Mouse (Mus musculus) stomach, embryonic 16.5 days (tissue): ENCODE data around the gene Wnt7b. TPM values are rescaled to one million over a fixed set of nuclear protein-coding genes. Genes with fewer than 3 reads are reported as not detected.

ENCODE experiments used
- ATAC-seq: fragments of 200-750 bp; cut with Nextera tagmentation; 2 replicates; pipeline ENCODE4 v1.8.0; 2017; ENCODE audit warnings: moderate number of reproducible peaks, moderate TSS enrichment; ENCODE audit not compliant: insufficient read depth, low FRiP score
- H3K27ac ChIP-seq: fragments of 300-500 bp; sonication (generic); 2 replicates; pipeline ENCODE4 v1.5.1; 2014; ENCODE audit warnings: low read length
- H3K27me3 ChIP-seq: fragments of 300-500 bp; sonication (generic); 2 replicates; pipeline ENCODE4 v1.6.1; 2014; ENCODE audit warnings: low read length, control low read depth, mixed read lengths; ENCODE audit not compliant: control insufficient read depth, insufficient read depth
- H3K36me3 ChIP-seq: fragments of 300-500 bp; sonication (generic); 2 replicates; pipeline ENCODE4 v1.6.1; 2014; ENCODE audit warnings: low read length; ENCODE audit not compliant: control insufficient read depth, insufficient read depth
- H3K4me1 ChIP-seq: fragments of 300-500 bp; sonication (generic); 2 replicates; pipeline ENCODE4 v1.6.1; 2014; ENCODE audit warnings: low read length, control low read depth, mixed read lengths; ENCODE audit not compliant: control insufficient read depth, insufficient read depth
- H3K4me2 ChIP-seq: fragments of 300-500 bp; sonication (generic); 2 replicates; pipeline ENCODE4 v1.6.1; 2014; ENCODE audit warnings: low read depth, low read length, mixed read lengths
- H3K4me3 ChIP-seq: fragments of 300-500 bp; sonication (generic); replicated peaks from 2 replicates; pipeline ENCODE4 v1.5.1; 2014; ENCODE audit warnings: mild to moderate bottlenecking, low read length
- H3K9ac ChIP-seq: fragments of 300-500 bp; sonication (generic); 2 replicates; pipeline ENCODE4 v1.6.1; 2014; ENCODE audit warnings: low read length
- H3K9me3 ChIP-seq: fragments of 300-500 bp; sonication (generic); replicated peaks from 2 replicates; pipeline ENCODE4 v1.6.1; 2016; ENCODE audit warnings: low read length, control low read depth; ENCODE audit not compliant: control insufficient read depth
- WGBS: fragments of 180-500 bp; shearing (Covaris S2); extraction: QIAGEN DNeasy Blood & Tissue Kit; methylation state at CpG from one replicate; pipeline ENCODE4 v1.1.7; 2014; 5-methylcytosine and 5-hydroxymethylcytosine counted together
- polyA plus RNA-seq: library from polyadenylated mRNA; unstranded; fragments of >200 nt; fragmentation: Nextera tagmentation; extraction: Ambion mirVana; gene quantifications from 2 replicates; pipeline ENCODE4 v1.2.1, GENCODE M21; 2015

Gene Wnt7b
- 3.4 and 4.8 TPM in 2 replicates for polyA plus RNA-seq

GRCm38 (mm10) chr15:85582356-85582910 is at the start of gene Wnt7b:
Gene Wnt7b (minus strand): TSS chr15:85582473.
- ATAC-seq, result no peak
- H3K4me2 ChIP-seq, result peak within 1 kb of the TSS; percentile 92
- H3K36me3 ChIP-seq, result no peaks in the 10 kb centered on the region
- H3K9me3 ChIP-seq, result no peaks in the 10 kb centered on the region
- H3K9ac ChIP-seq, result peak within 1 kb of the TSS; percentile 52
- H3K4me1 ChIP-seq, result peaks cover 12% of the 10 kb centered on the region
- 5% methylated on average over 19 of the region's 19 CpGs for WGBS
- H3K27me3 ChIP-seq, result peaks cover 63% of the 10 kb centered on the region
- H3K4me3 ChIP-seq, result peak within 1 kb of the TSS; percentile 55
- no peak within 1 kb of the TSS; the same call in 1 of the 2 replicates for H3K27ac ChIP-seq

GRCm38 (mm10) chr15:85631591-85631990 is 49.3 kb upstream of the Wnt7b start:
- no peak overlapping the region for H3K4me3 ChIP-seq
- H3K4me1 ChIP-seq, result peaks cover 5% of the 10 kb centered on the region
- no peak for ATAC-seq
- no peaks in the 10 kb centered on the region for H3K36me3 ChIP-seq
- no peak overlapping the region for H3K9ac ChIP-seq
- H3K4me2 ChIP-seq, result no peak overlapping the region
- H3K9me3 ChIP-seq, result no peaks in the 10 kb centered on the region
- WGBS, result 67% methylated on average over 2 of the region's 2 CpGs
- H3K27ac ChIP-seq, result no peak overlapping the region
- peaks cover 6% of the 10 kb centered on the region; the same call in 1 of the 2 replicates for H3K27me3 ChIP-seq

- H3K9me3 ChIP-seq, result no peaks in the 10 kb centered on the region
These were observed 47.8 kb upstream of the Wnt7b start for GRCm38 (mm10) chr15:85629924-85630545.

GRCm38 (mm10) chr15:85625666-85626279 is 43.5 kb upstream of the Wnt7b start:
- WGBS, result 3% methylated on average over 68 of the region's 68 CpGs
- peak; percentile 48; the same call in 1 of the 2 replicates for ATAC-seq
- no peak overlapping the region for H3K27ac ChIP-seq
- peak overlapping the region; percentile 82 for H3K4me2 ChIP-seq
- H3K4me1 ChIP-seq, result 0 out of 2 replicates have a peak, but pooled peaks cover 7% of the 10 kb centered on the region
- H3K4me3 ChIP-seq, result peak overlapping the region; percentile 51
- H3K9ac ChIP-seq, result peak overlapping the region; percentile 81
- peaks cover 27% of the 10 kb centered on the region for H3K27me3 ChIP-seq
- H3K36me3 ChIP-seq, result no peaks in the 10 kb centered on the region
- no peaks in the 10 kb centered on the region for H3K9me3 ChIP-seq

More at GRCm38 (mm10) chr15:85629924-85630545, 47.8 kb upstream of the Wnt7b start:
- H3K4me1 ChIP-seq, result peaks cover 9% of the 10 kb centered on the region
- 76% methylated on average over 7 of the region's 7 CpGs for WGBS
- ATAC-seq, result no peak
- no peak overlapping the region for H3K4me3 ChIP-seq
- H3K36me3 ChIP-seq, result no peaks in the 10 kb centered on the region
- no peak overlapping the region for H3K4me2 ChIP-seq
- peak overlapping the region; percentile 62; the same call in 1 of the 2 replicates for H3K27ac ChIP-seq
- peaks cover 20% of the 10 kb centered on the region; the same call in 1 of the 2 replicates for H3K27me3 ChIP-seq
- 0 out of 2 replicates have a peak overlapping the region, but pooled peaks have one; percentile 26 for H3K9ac ChIP-seq

GRCm38 (mm10) chr15:85622213-85622612 is 39.9 kb upstream of the Wnt7b start:
- no peak for ATAC-seq
- Histone ChIP-seq H3K36me3 (no peaks in the 10 kb centered on the region), H3K4me3 (no peak overlapping the region), H3K27ac (no peak overlapping the region), H3K4me2 (no peak overlapping the region), H3K4me1 (0 out of 2 replicates have a peak, but pooled peaks cover 7% of the 10 kb centered on the region), H3K9me3 (no peaks in the 10 kb centered on the region; the same call in 1 of the 2 replicates), H3K27me3 (peaks cover 27% of the 10 kb centered on the region), H3K9ac (no peak overlapping the region)
- 75% methylated on average over 13 of the region's 13 CpGs for WGBS

GRCm38 (mm10) chr15:85615537-85616100 is 33.3 kb upstream of the Wnt7b start:
- Histone ChIP-seq H3K9me3 (no peaks in the 10 kb centered on the region; the same call in 1 of the 2 replicates), H3K27me3 (no peaks in the 10 kb centered on the region), H3K4me3 (0 out of 2 replicates have a peak overlapping the region, but pooled peaks have one; percentile 3), H3K27ac (peak overlapping the region; percentile 71), H3K36me3 (no peaks in the 10 kb centered on the region), H3K9ac (peak overlapping the region; percentile 35; the same call in 1 of the 2 replicates), H3K4me2 (peak overlapping the region; percentile 12; the same call in 1 of the 2 replicates), H3K4me1 (peaks cover 34% of the 10 kb centered on the region)
- ATAC-seq, result no peak
- 30% methylated on average over 21 of the region's 21 CpGs for WGBS

GRCm38 (mm10) chr15:85615075-85615474 is 32.8 kb upstream of the Wnt7b start:
- Histone ChIP-seq H3K4me2 (peak overlapping the region; percentile 12; the same call in 1 of the 2 replicates), H3K4me1 (peaks cover 38% of the 10 kb centered on the region), H3K9ac (0 out of 2 replicates have a peak overlapping the region, but pooled peaks have one; percentile 35), H3K36me3 (no peaks in the 10 kb centered on the region), H3K9me3 (no peaks in the 10 kb centered on the region; the same call in 1 of the 2 replicates), H3K27ac (peak overlapping the region; percentile 71), H3K27me3 (no peaks in the 10 kb centered on the region), H3K4me3 (0 out of 2 replicates have a peak overlapping the region, but pooled peaks have one; percentile 3)
- WGBS, result 47% methylated on average over 22 of the region's 22 CpGs
- ATAC-seq, result no peak

GRCm38 (mm10) chr15:85613358-85614266 is 31.3 kb upstream of the Wnt7b start:
- no peak overlapping the region for H3K4me3 ChIP-seq
- 61% methylated on average over 17 of the region's 17 CpGs for WGBS
- no peaks in the 10 kb centered on the region for H3K27me3 ChIP-seq
- no peaks in the 10 kb centered on the region; the same call in 1 of the 2 replicates for H3K9me3 ChIP-seq
- H3K4me2 ChIP-seq, result no peak overlapping the region
- peaks cover 38% of the 10 kb centered on the region for H3K4me1 ChIP-seq
- peak overlapping the region; percentile 71 for H3K27ac ChIP-seq
- H3K36me3 ChIP-seq, result no peaks in the 10 kb centered on the region
- peak overlapping the region; percentile 9 for H3K9ac ChIP-seq
- ATAC-seq, result peak; percentile 48
